Comparison of ENCODE assay signal across 8 mouse cellular contexts in the genomic region with DNA sequence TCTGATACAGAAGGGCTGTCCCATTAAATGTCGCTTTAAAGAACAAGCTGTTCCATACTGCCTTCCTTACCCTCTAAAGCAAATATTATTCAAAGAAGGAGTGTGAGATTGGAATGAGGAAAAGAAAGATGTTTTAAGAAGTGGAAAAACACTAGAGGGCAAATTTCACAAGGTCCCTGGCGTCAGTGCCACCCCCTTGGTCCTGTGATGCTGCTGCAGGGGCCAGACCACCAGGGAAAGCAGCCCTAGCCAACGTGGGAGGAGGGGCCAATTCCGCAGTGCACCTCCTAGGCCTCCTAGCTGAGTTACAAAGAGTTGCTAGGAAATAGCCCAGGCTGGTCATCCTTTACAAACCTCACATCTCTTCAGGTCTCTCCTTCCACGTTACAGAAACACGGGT. TPM values are rescaled to one million over a fixed set of nuclear protein-coding genes. Genes with fewer than 3 reads are reported as not detected.
A peak's percentile ranks its signal among the peaks of the same experiment; 100 is the strongest.
DNase-seq lines count a peak whose midpoint lies in the region; ATAC-seq lines count a peak whose summit lies in the region.

No protein-coding gene starts in this region.

- H3K27me3 ChIP-seq in embryonic facial prominence, embryonic 10.5 days (replicated peaks; ENCODE audit: low read depth, poor library complexity, severe bottlenecking), result peaks cover 64% of the 10 kb centered on the region
- no peaks in the 10 kb centered on the region for H3K27me3 ChIP-seq in hindbrain, embryonic 16.5 days (replicated peaks; ENCODE audit: control insufficient read depth, insufficient read depth, low read length)
- H3K27me3 ChIP-seq in lung, embryonic 16.5 days (ENCODE audit: control insufficient read depth, insufficient read depth, low read depth, low read length), result peaks cover 35% of the 10 kb centered on the region

- DNase-seq in right cerebral cortex, postnatal 10 days (ENCODE audit: low spot score in 2 of 2), result peak; percentile 68 to 78
- no peak for DNase-seq in right cerebral cortex, adult 18-20 months
- no peak for DNase-seq in embryonic facial prominence, embryonic 10.5 days (ENCODE audit: low spot score)
- DNase-seq in embryo, embryonic 10.5 days (ENCODE audit: low spot score), result no peak
- DNase-seq in adrenal gland, adult 2 months, result no peak
- DNase-seq in layer of hippocampus, adult 11-12 months (ENCODE audit: low spot score), result no peak

- peak overlapping the region; percentile 96 for H3K9ac ChIP-seq in hindbrain, embryonic 16.5 days (ENCODE audit: low read depth, low read length)
- peak overlapping the region; percentile 80 for H3K9ac ChIP-seq in lung, embryonic 16.5 days (ENCODE audit: low read length)

- H3K4me1 ChIP-seq in embryonic facial prominence, embryonic 10.5 days, result peaks cover 39% of the 10 kb centered on the region
- peaks cover 20% of the 10 kb centered on the region for H3K4me1 ChIP-seq in hindbrain, embryonic 16.5 days (ENCODE audit: control insufficient read depth, insufficient read depth, low read depth, low read length)
- peaks cover 10% of the 10 kb centered on the region; the same call in 1 of the 2 replicates for H3K4me1 ChIP-seq in lung, embryonic 16.5 days (replicated peaks; ENCODE audit: control insufficient read depth, insufficient read depth, low read length)

- H3K9me3 ChIP-seq in embryonic facial prominence, embryonic 10.5 days, result no peaks in the 10 kb centered on the region
- no peaks in the 10 kb centered on the region for H3K9me3 ChIP-seq in hindbrain, embryonic 16.5 days (ENCODE audit: control insufficient read depth, low read length)
- H3K9me3 ChIP-seq in lung, embryonic 16.5 days (ENCODE audit: control insufficient read depth, low read length), result no peaks in the 10 kb centered on the region

- H3K27ac ChIP-seq in embryonic facial prominence, embryonic 10.5 days (replicated peaks), result no peak overlapping the region
- peak overlapping the region; percentile 97 for H3K27ac ChIP-seq in hindbrain, embryonic 16.5 days (ENCODE audit: low read depth, low read length)
- H3K27ac ChIP-seq in lung, embryonic 16.5 days (ENCODE audit: low read length), result peak overlapping the region; percentile 81

- peak overlapping the region; percentile 73 for H3K4me2 ChIP-seq in hindbrain, embryonic 16.5 days (ENCODE audit: low read length)
- H3K4me2 ChIP-seq in lung, embryonic 16.5 days (ENCODE audit: low read depth, low read length), result peak overlapping the region; percentile 86

- no peak for ATAC-seq in hindbrain, embryonic 16.5 days
- ATAC-seq in lung, embryonic 16.5 days (ENCODE audit: low read depth), result peak; percentile 41

- H3K36me3 ChIP-seq in embryonic facial prominence, embryonic 10.5 days (replicated peaks), result 0 out of 2 replicates have a peak, but pooled peaks cover 6% of the 10 kb centered on the region
- H3K36me3 ChIP-seq in hindbrain, embryonic 16.5 days (ENCODE audit: control insufficient read depth, insufficient read depth, low read length), result peaks cover 17% of the 10 kb centered on the region
- peaks cover 4% of the 10 kb centered on the region; the same call in 1 of the 2 replicates for H3K36me3 ChIP-seq in lung, embryonic 16.5 days (ENCODE audit: control insufficient read depth, insufficient read depth, low read length)

- peak overlapping the region; percentile 74; the same call in 1 of the 2 replicates for H3K4me3 ChIP-seq in embryonic facial prominence, embryonic 10.5 days
- peak overlapping the region; percentile 86 for H3K4me3 ChIP-seq in hindbrain, embryonic 16.5 days (ENCODE audit: low read length)
- H3K4me3 ChIP-seq in lung, embryonic 16.5 days (ENCODE audit: low read length), result peak overlapping the region; percentile 74

- 27% methylated on average over 6 of the region's 6 CpGs for WGBS in embryonic facial prominence, embryonic 10.5 days
- 14% methylated on average over 6 of the region's 6 CpGs for WGBS in hindbrain, embryonic 16.5 days
- 14% methylated on average over 6 of the region's 6 CpGs for WGBS in lung, embryonic 16.5 days

RNA-seq across cellular contexts. Expression of a gene that starts 2.1 kb away (rescaled TPM):
- 6.9 and 7.4 TPM in 2 replicates for polyA plus RNA-seq in embryonic facial prominence, embryonic 10.5 days (2016; fragmentation: Nextera tagmentation; extraction: Ambion mirVana)
- 383 and 485 TPM in 2 replicates for polyA plus RNA-seq in hindbrain, embryonic 16.5 days (2015; fragmentation: Nextera tagmentation; extraction: Ambion mirVana)
- 135 and 154 TPM in 2 replicates for polyA plus RNA-seq in lung, embryonic 16.5 days (2015; fragmentation: Nextera tagmentation; extraction: Ambion mirVana)
- 10 to 100 TPM; 64.2 to 90.6 TPM for total RNA-seq in adrenal gland, adult 2 months (2021)
- 17.0 and 19.2 TPM in 2 replicates for polyA plus RNA-seq in adrenal gland, adult 2 months (2012; rRNA removed)

Comparison
In these comparisons a context has a peak if more than half of its experiments do, and no peak if none do; other contexts are left out.
1. DNase-seq: peak in right cerebral cortex, postnatal 10 days (2 of 2); none in right cerebral cortex, adult 18-20 months (single experiment), embryonic facial prominence, embryonic 10.5 days (single experiment), embryo, embryonic 10.5 days (single experiment), adrenal gland, adult 2 months (single experiment) and layer of hippocampus, adult 11-12 months (single experiment).
2. Peak in every context shown above with its lines, with median percentiles within 50 percentile points of each other: H3K4me3 ChIP-seq.